Mouse (Mus musculus) kidney, postnatal 36 days (tissue): Measurements from ENCODE around the gene Pgm1.

Source experiments
- DNase-seq, 2 experiments: peaks; one replicate each; pipeline ENCODE4 v3.0.0; 2021 to 2022; ENCODE audit warnings: mixed read lengths in 2 of 2

Gene Pgm1

DNA sequence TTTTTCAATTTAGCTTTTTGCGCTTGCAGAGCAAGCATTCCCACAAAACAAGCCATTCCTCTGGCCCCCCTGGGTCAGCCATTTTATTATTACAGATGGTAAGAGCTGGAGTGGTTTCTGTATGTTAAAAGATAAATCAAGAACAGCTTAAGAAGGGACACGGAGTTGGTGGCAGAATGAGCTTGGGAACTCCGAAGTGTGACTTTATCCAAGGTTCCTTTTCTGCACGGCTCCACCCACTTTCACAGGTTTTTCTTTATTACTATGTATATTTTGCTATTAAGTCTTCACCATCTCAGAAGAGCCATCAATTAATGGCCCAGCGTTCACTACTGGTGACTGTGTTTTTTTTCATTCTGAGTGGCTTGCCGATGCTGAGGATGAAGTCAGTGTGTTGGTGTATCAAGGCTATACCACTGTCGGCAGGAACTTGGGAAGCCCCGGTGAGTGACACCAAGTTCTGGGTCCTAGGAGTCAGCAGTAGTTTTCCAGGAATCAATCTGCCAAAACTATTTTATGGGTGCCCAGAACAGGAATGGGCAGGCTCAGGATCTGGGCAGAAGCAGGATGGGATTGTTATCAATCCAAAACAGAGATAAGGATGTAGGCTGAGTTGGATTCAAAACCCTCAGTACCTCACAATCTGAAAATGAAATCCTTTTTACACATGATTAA, 83.3 kb downstream of the Pgm1 start:
- DNase-seq = no peak

- no peak for DNase-seq
Measured at GRCm38 (mm10) chr4:100027773-100028172, 98.6 kb downstream of the Pgm1 start.

DNA sequence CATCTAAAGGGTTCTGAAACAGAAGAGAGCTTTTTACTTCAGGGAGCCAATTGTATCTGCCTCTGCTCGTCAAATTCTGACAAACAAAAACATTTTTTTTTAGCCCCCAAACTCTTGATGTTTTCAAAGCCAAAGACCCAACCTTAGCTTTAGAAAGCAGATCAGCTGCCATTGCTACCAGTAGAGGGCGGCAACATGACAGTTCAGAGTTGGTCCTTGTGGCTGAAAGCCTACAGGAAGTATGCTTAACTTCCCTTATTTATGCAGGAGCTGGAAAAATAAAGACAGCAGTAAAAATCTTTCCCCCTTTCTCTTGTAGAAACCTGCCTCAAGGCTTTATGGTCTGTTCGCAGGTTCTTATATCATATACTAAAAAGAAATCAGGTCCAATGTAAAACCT, 99.4 kb downstream of the Pgm1 start:
- DNase-seq = peak; percentile 78 to 91

DNA sequence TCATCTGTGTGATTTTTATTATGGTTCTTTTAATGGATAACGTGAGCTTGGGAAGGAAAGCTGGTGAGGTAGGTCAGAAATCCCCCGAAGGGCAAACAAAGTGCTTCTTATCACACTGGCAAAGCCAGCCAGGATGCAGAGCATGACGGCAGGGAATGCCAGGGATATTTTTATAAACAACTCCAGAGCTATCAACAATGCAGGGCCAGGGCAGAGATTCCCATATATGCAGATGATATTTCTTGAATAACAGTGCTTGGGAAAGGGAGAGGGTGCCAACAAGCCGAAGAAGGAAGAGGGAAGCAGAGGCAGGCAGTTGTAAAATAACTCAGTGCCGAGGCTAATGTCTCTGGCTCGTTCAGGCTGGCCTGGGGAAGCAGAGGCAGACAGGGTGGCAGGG, 102.1 kb downstream of the Pgm1 start:
- no peak for DNase-seq

DNA sequence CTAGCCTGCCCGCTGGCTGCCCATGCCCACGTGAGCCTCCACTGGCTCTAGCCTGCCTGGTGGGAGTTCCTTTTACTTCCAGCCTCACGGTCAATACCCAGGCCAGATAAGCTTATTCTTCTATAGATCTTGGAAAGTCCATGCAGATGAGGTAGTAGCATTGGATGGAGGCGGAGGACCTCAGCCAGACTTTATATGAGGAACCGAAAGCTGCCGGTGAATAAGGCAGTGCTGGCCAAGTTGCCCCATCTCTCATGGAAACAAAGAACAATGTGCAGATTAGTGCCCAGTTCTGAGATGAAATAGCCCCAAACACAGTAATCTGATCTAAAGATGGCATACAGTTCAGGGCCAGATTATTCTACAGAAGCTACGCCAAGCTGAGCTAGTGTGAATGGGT, 103.4 kb downstream of the Pgm1 start:
- no peak for DNase-seq

GRCm38 (mm10) chr4:100033944-100034343, 104.7 kb downstream of the Pgm1 start:
- no peak for DNase-seq

DNA sequence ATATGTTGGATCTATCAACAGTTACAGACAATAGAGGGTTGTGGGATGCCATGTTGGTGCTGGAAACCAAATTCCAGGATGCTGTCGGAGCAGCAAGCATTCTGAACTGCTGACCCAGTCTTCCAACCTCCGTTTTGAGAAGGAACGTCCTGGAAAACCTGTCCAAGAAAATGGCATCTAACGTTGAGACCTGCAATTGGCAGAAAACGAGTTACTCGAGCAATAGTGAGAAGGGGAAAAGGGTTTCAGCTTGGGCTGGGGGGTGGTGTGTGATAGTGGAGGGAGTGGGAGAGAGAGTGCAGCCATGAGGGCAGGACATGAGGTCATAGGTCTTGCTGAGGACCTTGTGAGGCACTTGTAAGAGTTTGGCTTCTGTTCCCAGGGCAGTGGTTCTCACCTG, 105.8 kb downstream of the Pgm1 start:
- no peak for DNase-seq

GRCm38 (mm10) chr4:100035919-100036554, 106.8 kb downstream of the Pgm1 start:
- no peak for DNase-seq
